Mouse (Mus musculus): ENCODE data around the gene Nell2. TPM values are rescaled to one million over a fixed set of nuclear protein-coding genes. Genes with fewer than 3 reads are reported as not detected.
"Not testable (repeated sequence)": the region's sequence is repeated elsewhere in the genome, so short reads cannot be mapped to it uniquely, and the experiment has no call there.

The Nell2 gene
- total RNA-seq, 1 experiment from 2014 or later: 2.7 TPM

DNA sequence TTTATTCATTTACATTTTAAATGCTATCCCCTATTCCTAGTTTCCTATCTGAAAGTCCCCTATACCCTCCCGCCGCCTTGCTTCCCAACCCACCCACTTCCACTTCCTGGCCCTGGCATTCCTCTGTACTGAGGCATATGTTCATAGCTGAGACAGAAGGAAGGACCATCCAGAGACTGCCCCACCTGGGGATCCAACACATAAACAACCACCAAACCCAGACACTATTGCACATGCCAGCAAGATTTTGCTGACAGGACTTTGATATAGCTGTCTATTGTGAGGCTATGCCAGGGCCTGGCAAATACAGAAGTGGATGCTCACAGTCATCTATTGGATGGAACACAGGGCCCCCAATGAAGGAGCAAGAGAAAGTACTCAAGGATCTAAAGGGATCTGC lies 291.3 kb downstream of the Nell2 start:
- DNase-seq: not testable (repeated sequence)

GRCm38 (mm10) chr15:95236509-95236908 lies 291.9 kb downstream of the Nell2 start:
- DNase-seq: no peak

GRCm38 (mm10) chr15:95231171-95231570 lies 297.2 kb downstream of the Nell2 start:
- no peak for DNase-seq

DNA sequence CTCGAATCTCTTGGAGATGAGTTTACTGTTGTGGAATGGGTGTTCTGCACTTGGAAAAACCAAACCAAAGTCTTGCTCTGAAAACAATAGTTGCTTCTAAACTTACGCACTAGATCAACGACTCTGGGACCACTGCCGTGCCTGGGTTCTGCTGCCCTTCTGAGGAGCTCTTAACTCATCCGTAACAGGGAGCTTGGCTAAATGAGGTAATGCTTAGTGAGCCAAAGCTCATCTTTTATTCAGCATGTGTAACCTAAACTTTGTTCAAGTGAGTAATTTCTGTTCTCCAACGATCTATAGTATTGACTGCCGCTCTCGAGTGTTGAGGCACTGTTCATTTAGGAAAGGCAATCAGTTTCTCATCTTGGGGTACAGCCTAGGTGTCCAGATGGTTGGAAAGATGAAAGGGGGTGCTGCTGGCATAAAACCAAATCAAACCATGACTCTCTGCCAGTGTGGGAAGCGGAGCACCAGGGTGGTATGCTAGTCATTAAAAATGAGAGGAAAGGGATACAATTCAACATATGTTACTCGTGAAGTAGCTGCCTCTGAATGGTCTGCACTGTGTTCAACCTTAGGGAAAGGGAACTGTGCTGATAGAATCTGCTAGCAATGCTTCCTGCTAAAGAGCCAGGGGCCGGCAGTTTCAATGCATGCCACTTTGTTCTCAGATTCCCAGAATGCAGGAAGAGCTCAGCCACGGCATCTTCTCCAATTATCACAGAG lies 311.6 kb downstream of the Nell2 start:
- no peak for DNase-seq

DNA sequence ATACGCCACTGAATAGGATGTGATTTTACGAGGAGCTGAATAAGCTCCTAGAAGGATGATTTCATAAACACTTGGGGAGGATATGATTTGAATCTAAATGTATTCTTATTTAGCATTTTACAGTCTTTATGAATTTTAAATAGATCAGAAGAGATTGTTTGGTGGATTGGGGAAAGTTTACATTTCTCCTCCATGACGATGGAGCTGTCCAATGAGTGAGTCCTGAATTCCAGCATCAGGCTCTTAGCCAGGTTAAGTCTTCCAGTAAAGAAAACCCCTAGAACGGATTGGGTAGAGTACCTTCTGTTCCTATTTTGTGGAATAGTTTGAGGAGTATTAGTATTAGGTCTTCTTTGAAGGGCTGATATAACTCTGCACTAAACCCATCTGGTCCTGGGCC lies 317.8 kb downstream of the Nell2 start:
- DNase-seq: no peak

DNA sequence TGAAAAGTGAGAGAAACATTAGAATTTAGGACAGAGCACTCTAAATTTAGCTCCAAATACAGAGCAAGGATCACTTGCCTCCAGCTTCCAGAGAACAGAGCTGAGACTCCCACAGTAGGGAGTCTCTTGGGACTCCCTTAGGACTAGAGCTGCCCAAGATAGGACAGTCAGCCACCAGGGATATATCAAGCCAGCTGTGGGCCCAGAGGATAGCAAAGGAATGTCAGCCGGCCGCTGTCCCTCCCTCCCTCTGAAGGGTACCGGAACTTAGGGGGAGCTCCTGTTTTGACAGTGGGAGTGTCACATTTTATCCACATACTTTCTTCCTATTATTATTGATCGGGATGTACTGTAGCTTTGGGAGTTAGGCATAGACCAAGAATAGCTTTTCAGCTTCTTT lies 319.2 kb downstream of the Nell2 start:
- no peak for DNase-seq

DNA sequence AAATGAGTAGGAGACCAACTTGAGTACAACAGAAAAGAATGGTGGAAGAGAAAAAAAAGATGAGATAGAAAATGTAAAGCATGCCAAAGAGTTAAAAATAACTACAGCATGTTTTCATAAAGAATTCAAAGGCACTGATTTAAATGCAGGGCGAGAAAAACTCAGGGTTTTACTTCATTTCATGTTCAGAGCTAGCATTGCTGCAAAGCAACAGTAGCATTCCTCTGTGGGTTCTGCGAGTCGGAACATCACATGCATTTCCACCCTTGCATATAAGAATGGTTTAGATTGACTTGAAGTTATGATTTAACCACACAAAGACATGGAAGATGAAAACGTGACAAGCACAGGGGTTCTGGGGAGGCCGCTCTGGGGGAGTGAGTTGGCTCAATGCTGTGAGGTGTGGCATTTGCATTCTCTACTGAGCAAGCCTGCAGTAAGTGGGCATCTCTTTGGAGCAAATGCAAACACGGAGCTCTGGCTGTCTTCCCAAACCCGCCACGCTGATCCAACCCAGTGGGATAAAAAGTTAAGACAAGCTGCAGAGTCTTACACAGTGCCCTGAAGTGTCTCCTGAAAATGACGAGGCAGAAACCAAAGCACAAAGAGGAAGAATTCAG lies 334.6 kb downstream of the Nell2 start:
- no peak for DNase-seq

GRCm38 (mm10) chr15:95192951-95193350 lies 335.4 kb downstream of the Nell2 start:
- no peak for DNase-seq

GRCm38 (mm10) chr15:95186226-95186625 lies 342.1 kb downstream of the Nell2 start:
- no peak for DNase-seq

DNA sequence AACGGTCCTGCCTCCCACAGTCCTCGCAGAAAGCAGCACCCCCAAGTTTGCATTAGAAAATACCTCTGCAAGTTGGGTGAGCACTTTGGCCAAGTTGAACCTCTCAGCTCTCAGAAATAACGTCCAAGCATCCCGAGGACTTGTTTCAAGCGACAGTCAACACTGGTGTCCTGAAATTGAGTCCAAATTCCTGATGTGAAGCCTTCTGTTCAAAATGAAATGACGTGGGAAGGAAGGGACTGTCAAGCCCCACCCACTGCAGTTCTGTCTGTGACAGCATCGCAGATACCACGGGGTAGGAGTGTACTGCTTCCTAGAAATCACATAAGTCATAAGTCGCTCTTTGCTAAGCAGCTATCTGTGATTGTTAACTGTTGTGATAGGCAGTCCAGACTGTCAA lies 342.9 kb downstream of the Nell2 start:
- DNase-seq: no peak

- DNase-seq: peak; percentile 5
Observed at GRCm38 (mm10) chr15:95183450-95183849, 344.9 kb downstream of the Nell2 start.

DNA sequence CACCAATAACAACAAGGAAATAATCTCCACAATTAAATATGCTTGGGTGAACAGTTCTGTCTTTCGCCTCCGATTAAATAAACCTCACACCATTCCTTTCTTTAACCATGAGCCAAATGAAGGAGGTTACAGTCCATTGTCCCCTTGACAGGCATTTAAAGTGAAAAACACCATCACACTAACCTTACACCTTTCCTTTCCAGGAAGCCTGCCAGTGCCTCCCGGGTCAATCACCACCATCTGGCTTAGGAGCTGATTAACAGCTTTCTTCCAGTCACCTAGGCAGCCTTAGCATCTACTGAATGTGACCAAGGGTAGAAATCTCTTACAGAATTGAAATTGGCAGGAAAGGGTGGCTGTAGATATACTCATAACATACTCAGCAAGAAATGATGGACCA lies 371.5 kb downstream of the Nell2 start:
- no peak for DNase-seq

DNA sequence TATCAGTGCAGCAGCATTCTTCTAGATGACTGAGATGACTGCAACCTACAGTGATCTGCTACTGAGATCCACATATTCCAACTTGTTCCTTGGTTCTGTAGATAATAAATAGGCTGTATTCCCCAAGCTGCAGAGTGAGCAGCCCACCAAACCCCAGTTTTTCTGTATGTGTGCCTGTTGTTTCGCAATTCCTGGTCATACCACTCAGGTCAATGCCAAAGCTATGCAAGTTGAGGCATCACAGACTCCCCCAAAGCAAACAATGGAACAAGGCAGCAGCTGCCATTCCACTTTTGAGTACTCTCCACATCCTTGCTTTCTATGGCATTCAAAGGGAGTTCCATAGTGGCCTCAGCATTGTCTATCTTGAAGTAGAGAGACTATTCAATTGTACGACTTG lies 383.2 kb downstream of the Nell2 start:
- DNase-seq: no peak

GRCm38 (mm10) chr15:95144131-95144530 lies 384.2 kb downstream of the Nell2 start:
- DNase-seq: no peak

- DNase-seq: no peak
Observed at GRCm38 (mm10) chr15:95138709-95139409, 389.5 kb downstream of the Nell2 start.

DNA sequence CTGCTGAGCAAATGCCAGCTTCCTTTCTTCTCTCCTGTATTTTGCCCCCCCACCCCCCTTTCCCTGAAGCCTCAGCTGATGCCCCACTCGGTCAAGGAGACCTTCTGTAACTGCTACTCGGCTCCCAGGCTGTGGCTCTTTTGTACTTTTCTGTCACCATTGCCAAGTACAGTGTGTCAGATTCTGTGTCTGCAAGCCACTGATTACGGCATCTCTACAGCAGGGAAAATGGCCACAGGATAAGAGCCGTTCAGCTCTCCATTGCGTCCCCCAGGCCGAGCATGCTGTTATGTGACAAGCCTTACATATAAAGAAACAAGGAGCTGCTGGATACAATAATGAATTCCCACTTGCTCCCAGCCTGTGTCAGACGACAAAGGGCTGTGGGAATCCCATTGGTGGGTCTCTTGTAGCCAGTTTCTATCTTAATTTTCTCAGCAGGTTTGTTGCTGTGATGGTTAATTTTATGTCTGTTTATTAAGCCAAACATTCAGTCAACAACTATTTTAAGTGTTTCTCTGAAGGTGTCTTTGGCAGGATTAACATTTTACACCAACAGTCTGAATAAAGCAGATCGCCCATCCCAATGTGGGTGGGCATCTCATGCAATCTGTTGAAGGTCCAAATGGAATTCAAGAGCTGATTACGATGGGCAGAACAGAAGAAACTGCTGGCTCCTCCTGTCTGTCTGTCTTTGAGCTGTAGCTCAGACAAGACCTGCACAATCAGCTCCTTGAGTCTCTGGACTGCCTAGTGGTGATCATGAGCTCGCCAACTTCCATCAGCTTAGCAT lies 391.1 kb downstream of the Nell2 start:
- DNase-seq: no peak

DNA sequence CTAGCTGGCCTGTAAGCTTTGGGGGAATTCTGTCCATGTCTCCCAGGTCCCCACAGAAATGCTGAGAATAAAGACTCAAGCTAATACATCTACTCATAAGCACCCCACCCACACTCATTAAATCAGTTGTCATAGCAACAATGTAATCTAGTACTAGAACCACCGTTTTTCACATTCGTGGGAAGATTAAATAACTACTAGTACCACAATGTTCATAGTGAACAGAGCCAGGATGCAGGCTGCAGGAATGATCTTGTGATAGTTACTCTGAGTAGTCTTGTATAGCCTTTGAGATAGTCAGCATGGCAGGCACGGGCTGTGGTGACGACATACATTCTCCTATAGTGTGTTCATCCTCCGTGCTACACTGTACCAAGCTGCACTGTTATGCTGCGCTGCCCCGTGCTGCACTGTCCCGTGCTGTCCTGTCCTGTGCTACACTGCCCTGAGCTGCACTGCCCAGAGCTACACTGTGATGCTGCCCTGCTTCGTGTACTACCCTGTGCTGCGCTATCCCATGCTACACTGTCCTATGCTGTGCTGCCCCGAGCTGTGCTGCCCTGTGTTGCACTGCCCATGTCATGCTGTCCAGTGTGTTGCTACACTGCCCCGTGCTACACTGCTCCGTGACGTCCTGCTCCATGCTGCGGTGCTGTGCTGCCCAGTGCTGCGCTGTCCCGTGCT lies 392.3 kb downstream of the Nell2 start:
- DNase-seq: no peak

- DNase-seq: no peak
Observed at GRCm38 (mm10) chr15:95131401-95131800, 397.0 kb downstream of the Nell2 start.

- no peak for DNase-seq
Observed at GRCm38 (mm10) chr15:95108626-95109025, 419.7 kb downstream of the Nell2 start.

DNA sequence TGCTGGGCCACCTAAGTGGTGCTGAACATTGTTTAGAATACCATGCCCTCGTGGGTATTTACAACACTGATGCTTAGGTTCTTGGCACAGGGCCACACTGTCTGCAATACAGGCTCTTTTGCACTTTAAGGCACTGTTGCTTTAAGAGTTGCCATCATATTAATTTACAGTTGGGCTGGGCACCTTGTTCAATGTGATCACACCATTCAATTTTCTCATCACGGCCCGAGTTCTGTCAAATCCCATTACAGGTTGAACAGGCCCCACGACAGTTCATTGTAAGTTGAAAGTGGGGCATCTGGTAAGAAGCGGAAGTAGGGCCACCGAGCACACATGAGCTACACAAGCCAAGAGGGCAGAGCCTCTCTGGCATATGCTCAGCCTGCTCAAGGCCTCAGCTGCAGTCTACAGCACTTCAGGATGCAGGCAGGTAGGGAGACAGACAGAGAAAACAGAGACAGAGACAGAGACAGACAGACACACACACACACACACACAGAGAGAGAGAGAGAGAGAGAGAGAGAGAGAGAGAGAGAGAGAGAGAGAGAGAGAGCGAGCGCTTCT lies 421.0 kb downstream of the Nell2 start:
- DNase-seq: no peak

GRCm38 (mm10) chr15:95101522-95101921 lies 426.8 kb downstream of the Nell2 start:
- no peak for DNase-seq

DNA sequence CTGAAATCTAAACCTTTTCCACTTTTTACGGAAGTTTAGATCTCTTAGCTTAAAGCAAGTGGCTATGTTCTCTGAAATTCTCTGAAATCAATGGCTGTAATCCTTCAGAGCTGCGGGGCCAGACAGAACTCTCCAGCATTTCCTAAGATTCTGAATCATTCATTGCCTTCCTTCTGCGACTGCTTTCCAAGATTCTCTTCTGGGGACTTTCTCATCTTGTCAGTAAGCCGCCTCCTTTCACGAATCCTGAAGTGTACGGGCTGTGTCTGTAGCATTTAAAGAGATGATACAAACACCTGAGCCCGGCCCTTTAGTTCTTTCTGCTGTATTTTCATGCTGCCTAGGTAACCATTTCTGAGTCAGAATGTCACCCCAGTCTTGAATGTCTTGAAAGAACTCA lies 428.2 kb downstream of the Nell2 start:
- no peak for DNase-seq

Measured in adrenal gland, postnatal 14 days (tissue).